Mouse (Mus musculus) spleen, adult 2 months (tissue): ENCODE measurements around the gene Lrp4.

Source experiments
- CTCF ChIP-seq: fragments of 200-500 bp; IDR thresholded peaks from 2 replicates; pipeline ENCODE4 v1.5.1; 2011; ENCODE audit warnings: mild to moderate bottlenecking, inconsistent platforms; ENCODE audit not compliant: insufficient read depth, insufficient read length, insufficient replicate concordance; ENCODE audit errors: extremely low read depth
- POLR2A ChIP-seq: fragments of 200-500 bp; IDR thresholded peaks from 2 replicates; pipeline ENCODE4 v1.6.1; 2011; ENCODE audit warnings: low read depth, low read length, inconsistent platforms

DNA sequence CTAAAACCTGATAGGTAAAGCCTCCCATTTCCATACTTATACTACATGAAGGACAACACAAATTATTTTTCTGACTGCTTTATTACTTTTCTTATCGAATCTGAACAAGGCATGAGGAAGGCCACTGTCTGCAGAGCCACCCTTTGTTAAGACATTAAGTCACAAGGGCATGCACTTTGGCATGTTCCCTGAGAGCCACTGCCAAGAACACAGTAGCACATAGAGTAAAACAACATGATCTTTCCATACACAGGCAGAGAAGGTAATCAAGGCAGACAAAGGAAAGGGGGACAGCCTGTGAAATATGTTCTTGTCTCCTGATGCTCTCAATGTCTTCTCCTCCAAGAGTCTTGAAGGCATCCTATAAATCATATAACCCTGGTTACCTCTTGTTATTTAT, 43.5 kb upstream of the Lrp4 start:
- TF ChIP-seq CTCF, result no peak
- no peak for TF ChIP-seq POLR2A
